ENCODE assay signal across 28 mouse cellular contexts in the genomic region with DNA sequence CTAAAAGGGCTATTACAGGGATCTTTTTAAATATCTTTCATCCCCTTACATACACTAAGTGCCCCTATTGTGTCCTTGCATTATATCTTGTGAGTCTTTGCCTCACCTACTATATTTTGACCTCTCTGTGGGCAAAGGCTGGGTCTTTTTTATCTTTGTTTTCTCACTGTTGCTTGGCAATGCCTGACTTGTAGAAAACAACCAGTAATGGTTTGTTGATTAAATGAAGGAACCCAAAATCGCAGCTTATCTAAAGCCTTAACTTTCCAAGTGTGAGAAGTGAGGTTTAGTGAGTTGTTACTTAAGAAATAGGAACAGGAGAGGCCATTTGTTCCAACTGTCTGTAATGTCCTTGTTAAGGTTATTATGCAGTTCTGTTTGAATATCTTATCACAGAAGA.
"Had no signal": no experiment of that assay in that cellular context is flagged by ENCODE, and none has a peak within 500 bp of the region (broad histone marks: within the 10 kb centered on the region; RNA-seq: fewer than 3 reads in every experiment).

No protein-coding gene starts in this region.

- H3K4me1 ChIP-seq: embryonic facial prominence, embryonic 10.5 days; embryonic facial prominence, embryonic 12.5 days; embryonic facial prominence, embryonic 13.5 days; embryonic facial prominence, embryonic 15.5 days; forebrain, embryonic 10.5 days; forebrain, embryonic 12.5 days; forebrain, embryonic 13.5 days; forebrain, embryonic 15.5 days had no signal

- DNase-seq: cerebellum, adult 8-10 months; cerebellum, adult 9-10 months; cerebellum, adult 9-11 months; cerebellum, postnatal 10 days; cerebellum, postnatal 14 days; cerebellum, postnatal 25 days; cerebellum, postnatal 36 days; embryo, embryonic 11 days; forebrain, postnatal 0 days; gastrocnemius, adult 2 months; gastrocnemius, postnatal 10 days; gastrocnemius, postnatal 14 days; gastrocnemius, postnatal 25 days; gastrocnemius, postnatal 36 days; heart, adult 11 months; heart, adult 18-20 months; heart, adult 2 months had no signal

- ATAC-seq: forebrain, embryonic 13.5 days; forebrain, embryonic 14.5 days; forebrain, embryonic 15.5 days; forebrain, embryonic 16.5 days; forebrain, postnatal 0 days had no signal

- H3K27me3 ChIP-seq: embryonic facial prominence, embryonic 12.5 days; embryonic facial prominence, embryonic 13.5 days; embryonic facial prominence, embryonic 15.5 days; forebrain, embryonic 12.5 days; forebrain, embryonic 13.5 days; forebrain, embryonic 15.5 days had no signal

- H3K9me3 ChIP-seq: embryonic facial prominence, embryonic 10.5 days; embryonic facial prominence, embryonic 12.5 days; embryonic facial prominence, embryonic 13.5 days; embryonic facial prominence, embryonic 15.5 days; forebrain, embryonic 10.5 days; forebrain, embryonic 12.5 days; forebrain, embryonic 13.5 days; forebrain, embryonic 15.5 days had no signal

- H3K36me3 ChIP-seq: embryonic facial prominence, embryonic 10.5 days; embryonic facial prominence, embryonic 12.5 days; embryonic facial prominence, embryonic 13.5 days; embryonic facial prominence, embryonic 15.5 days; forebrain, embryonic 10.5 days; forebrain, embryonic 12.5 days; forebrain, embryonic 15.5 days had no signal

- H3K9ac ChIP-seq: embryonic facial prominence, embryonic 12.5 days; embryonic facial prominence, embryonic 13.5 days; embryonic facial prominence, embryonic 15.5 days; forebrain, embryonic 12.5 days; forebrain, embryonic 13.5 days; forebrain, embryonic 15.5 days; forebrain, postnatal 0 days had no signal

- H3K4me2 ChIP-seq: embryonic facial prominence, embryonic 12.5 days; embryonic facial prominence, embryonic 13.5 days; embryonic facial prominence, embryonic 15.5 days; forebrain, embryonic 12.5 days; forebrain, embryonic 13.5 days; forebrain, embryonic 15.5 days had no signal

- H3K27ac ChIP-seq: embryonic facial prominence, embryonic 10.5 days; embryonic facial prominence, embryonic 12.5 days; embryonic facial prominence, embryonic 13.5 days; embryonic facial prominence, embryonic 15.5 days; forebrain, embryonic 10.5 days; forebrain, embryonic 12.5 days; forebrain, embryonic 13.5 days; forebrain, embryonic 15.5 days; gastrocnemius, adult 2 months; heart, adult 2 months had no signal

- H3K4me3 ChIP-seq: embryonic facial prominence, embryonic 10.5 days; embryonic facial prominence, embryonic 12.5 days; embryonic facial prominence, embryonic 13.5 days; embryonic facial prominence, embryonic 15.5 days; erythroblast, embryonic 14.5 days; forebrain, embryonic 10.5 days; forebrain, embryonic 12.5 days; forebrain, embryonic 13.5 days; forebrain, embryonic 15.5 days; gastrocnemius, adult 2 months; heart, adult 2 months had no signal
